Mouse (Mus musculus): ENCODE measurements around the gene H2-Ob.

- TF ChIP-seq CTCF (IDR thresholded peaks at IDR 0.05; ENCODE audit: low read depth, low read length), result no peak
- TF ChIP-seq POLR2A (IDR thresholded peaks at IDR 0.05; ENCODE audit: extremely low read depth, insufficient read depth, low read length), result no peak
Observed at GRCm38 (mm10) chr17:34244656-34245055, 6.0 kb downstream of the H2-Ob start.
